Mouse (Mus musculus): ENCODE measurements around the gene Rnh1.

DNA sequence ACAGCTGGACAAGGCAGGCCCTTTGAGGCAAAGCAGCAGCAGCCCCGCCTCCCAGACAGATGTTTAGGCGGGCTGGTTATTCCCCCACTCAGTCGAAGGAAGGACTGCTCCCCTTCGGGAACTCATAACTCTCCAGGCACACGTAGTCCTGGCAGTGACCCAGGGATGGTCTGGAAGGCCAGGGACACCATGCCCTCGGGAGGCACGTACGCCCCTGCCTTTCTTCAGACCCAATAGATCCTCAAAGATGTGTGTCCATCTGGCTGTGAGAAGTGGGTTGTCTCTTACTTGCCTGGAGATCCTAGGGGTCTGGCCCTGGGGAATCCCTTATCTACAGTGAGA lies 49.4 kb upstream of the Rnh1 start:
- TF ChIP-seq CTCF (IDR thresholded peaks at IDR 0.05; ENCODE audit: borderline replicate concordance, extremely low read depth, insufficient read depth, insufficient read length) = no peak
- TF ChIP-seq POLR2A (IDR thresholded peaks at IDR 0.05; ENCODE audit: borderline replicate concordance, extremely low read depth, insufficient read depth, insufficient read length, poor library complexity, severe bottlenecking) = no peak
